Mouse (Mus musculus) megakaryocyte, adult 5-6 weeks (primary cell): Measurements from ENCODE around the gene Cort. TPM values are rescaled to one million over a fixed set of nuclear protein-coding genes. Genes with fewer than 3 reads are reported as not detected.
A peak's percentile ranks its signal among the peaks of the same experiment; 100 is the strongest.

Source experiments
- ATAC-seq: 2 replicates; pipeline ENCODE4 v1.8.0; 2016; ENCODE audit warnings: mild to moderate bottlenecking, inconsistent platforms; ENCODE audit not compliant: poor library complexity, severe bottlenecking
- total RNA-seq, 2 experiments: library from RNA; stranded (forward) in 1 of 2; stranded (reverse) in 1 of 2; fragments of 153-499, 151-499 nt in 1 of 2; fragments of 221-1000, 200-1000 nt in 1 of 2; gene quantifications; 2 replicates each; pipeline versions ENCODE4 v1.2.3 to v1.2.4; 2015 to 2017

The Cort gene
- total RNA-seq, 2 experiments from 2014 or later, result 0.51 TPM; not detected in 1

GRCm38 (mm10) chr4:149099369-149100017, 27.1 kb downstream of the Cort start, which contains the start of gene Pex14:
Pex14 (minus strand) TSS chr4:149099876.
- peak; percentile 86 for ATAC-seq

- ATAC-seq, result no peak
Observed at GRCm38 (mm10) chr4:149098571-149098970, 28.0 kb downstream of the Cort start.

GRCm38 (mm10) chr4:149097956-149098355, 28.6 kb downstream of the Cort start:
- ATAC-seq, result no peak

- no peak for ATAC-seq
Observed at GRCm38 (mm10) chr4:149091364-149091763, 35.2 kb downstream of the Cort start.

GRCm38 (mm10) chr4:149085381-149085780, 41.2 kb downstream of the Cort start:
- ATAC-seq, result no peak

GRCm38 (mm10) chr4:149081528-149081927, 45.0 kb downstream of the Cort start:
- ATAC-seq, result no peak

GRCm38 (mm10) chr4:149080111-149080510, 46.5 kb downstream of the Cort start:
- ATAC-seq, result no peak

- ATAC-seq, result no peak
Observed at GRCm38 (mm10) chr4:149079629-149080028, 46.9 kb downstream of the Cort start.

- ATAC-seq, result no peak
Observed at GRCm38 (mm10) chr4:149078261-149078660, 48.3 kb downstream of the Cort start.

GRCm38 (mm10) chr4:149075871-149076575, 50.5 kb downstream of the Cort start:
- peak; percentile 94 for ATAC-seq

- no peak for ATAC-seq
Observed at GRCm38 (mm10) chr4:149075073-149075472, 51.5 kb downstream of the Cort start.

Other genes starting within 250 kb of the Cort start
- gene Pex14, start 26.9 kb downstream of the Cort start, total RNA-seq (2015), result 7.7 and 7.8 TPM in 2 replicates
- 10.7 and 12.3 TPM in 2 replicates for gene Pex14, start 26.9 kb downstream of the Cort start, total RNA-seq (2017)
- gene Dffa, start 22.6 kb downstream of the Cort start, total RNA-seq (2015), result 11.5 and 14.6 TPM in 2 replicates
- 14.8 and 16.7 TPM in 2 replicates for gene Dffa, start 22.6 kb downstream of the Cort start, total RNA-seq (2017)
- gene Cenps, start 10.9 kb upstream of the Cort start, total RNA-seq (2015), result 13.0 and 15.8 TPM in 2 replicates
- 7.7 and 18.6 TPM in 2 replicates for gene Cenps, start 10.9 kb upstream of the Cort start, total RNA-seq (2017)
- gene Pgd, start 40.0 kb upstream of the Cort start, total RNA-seq (2015), result 163 and 175 TPM in 2 replicates
- 146 and 161 TPM in 2 replicates for gene Pgd, start 40.0 kb upstream of the Cort start, total RNA-seq (2017)
- gene Kif1b, start 180.9 kb upstream of the Cort start, total RNA-seq (2015), result 25.6 and 26.3 TPM in 2 replicates
- gene Kif1b, start 180.9 kb upstream of the Cort start, total RNA-seq (2017), result 30.2 and 37.3 TPM in 2 replicates